Mouse (Mus musculus): Measurements from ENCODE around the gene Fmod. TPM values are rescaled to one million over a fixed set of nuclear protein-coding genes. Genes with fewer than 3 reads are reported as not detected.

Fmod gene
- total RNA-seq, 1 experiment from 2014 or later = not detected

DNA sequence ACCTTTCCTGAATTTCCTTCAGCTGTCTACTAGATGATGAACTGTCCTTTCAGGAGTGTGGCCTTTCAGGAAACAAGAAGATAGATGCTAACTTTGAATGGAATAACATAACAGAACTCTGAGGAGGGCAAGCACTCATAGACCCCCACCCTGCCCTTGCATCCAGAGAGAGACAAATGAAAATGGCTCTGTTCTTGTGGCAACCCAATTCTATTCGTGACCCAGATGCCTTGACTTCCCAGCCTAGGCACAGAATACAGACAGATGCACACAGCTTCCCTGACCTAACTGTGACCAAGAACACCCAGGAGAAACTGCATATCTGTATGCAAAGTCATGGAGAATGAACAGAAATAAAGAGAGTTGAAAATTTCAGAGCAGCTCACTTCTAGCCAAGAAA lies 36.6 kb downstream of the Fmod start:
- no peak for ATAC-seq (replicated peaks; ENCODE audit: low read depth, poor library complexity, severe bottlenecking)

DNA sequence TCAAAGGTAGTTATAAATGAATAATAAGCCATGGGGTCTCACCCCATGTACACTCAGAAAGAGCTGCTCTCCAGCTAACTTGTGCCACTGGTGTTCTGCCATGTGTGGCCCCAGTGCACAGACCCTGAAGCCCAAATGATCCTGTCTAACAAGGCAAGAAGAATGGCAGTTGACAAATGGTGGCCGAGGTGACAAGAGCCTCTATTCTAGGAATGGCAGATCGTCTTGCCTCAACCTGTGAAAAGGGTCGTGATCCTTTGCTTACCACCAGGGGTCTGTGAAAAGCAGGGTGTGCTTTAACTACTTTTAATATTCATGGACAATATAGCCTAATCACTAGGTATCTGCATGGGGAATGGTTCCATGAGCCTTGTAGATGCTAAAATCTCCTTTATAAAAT lies 37.1 kb downstream of the Fmod start:
- ATAC-seq (replicated peaks; ENCODE audit: low read depth, poor library complexity, severe bottlenecking) = no peak

DNA sequence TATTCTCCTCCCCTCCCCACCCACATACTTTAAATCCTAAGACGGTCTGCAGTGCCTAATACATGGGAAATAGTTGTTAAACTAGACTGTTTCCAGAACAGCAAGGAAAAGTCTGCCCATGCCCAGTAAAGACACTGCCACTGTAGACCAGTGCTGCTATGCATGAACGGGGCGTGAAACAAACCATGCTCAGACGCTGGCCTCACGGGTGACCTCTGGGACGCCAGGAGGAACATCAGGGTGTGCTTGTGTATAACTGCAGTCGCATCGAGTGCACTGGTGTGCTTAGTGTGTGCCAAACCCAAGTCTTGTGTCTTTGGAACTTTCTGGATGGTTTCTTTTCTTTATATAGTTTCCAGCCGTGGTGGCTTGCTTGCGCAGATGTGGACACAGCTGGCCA lies 37.6 kb downstream of the Fmod start:
- no peak for ATAC-seq (replicated peaks; ENCODE audit: low read depth, poor library complexity, severe bottlenecking)

DNA sequence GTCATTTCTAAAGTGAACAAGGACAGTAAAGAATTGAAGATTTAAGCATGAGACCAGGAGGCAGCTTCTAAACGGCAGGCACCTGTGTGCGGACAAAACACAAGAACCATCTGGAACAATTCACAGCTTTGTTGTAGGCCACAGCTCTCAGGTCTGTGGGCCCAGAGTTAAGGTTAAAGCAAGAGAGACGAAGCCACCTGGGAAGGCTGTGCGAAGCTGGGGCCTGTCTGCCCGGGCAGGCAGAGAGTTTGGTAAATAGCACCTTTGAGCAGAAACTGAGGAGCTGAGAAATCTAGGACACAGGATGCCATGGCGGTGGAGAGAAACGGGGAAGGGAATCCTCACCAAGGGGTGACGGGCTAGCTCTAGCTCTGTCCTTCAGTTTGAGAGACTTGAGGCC lies 38.5 kb downstream of the Fmod start:
- no peak for ATAC-seq (replicated peaks; ENCODE audit: low read depth, poor library complexity, severe bottlenecking)

DNA sequence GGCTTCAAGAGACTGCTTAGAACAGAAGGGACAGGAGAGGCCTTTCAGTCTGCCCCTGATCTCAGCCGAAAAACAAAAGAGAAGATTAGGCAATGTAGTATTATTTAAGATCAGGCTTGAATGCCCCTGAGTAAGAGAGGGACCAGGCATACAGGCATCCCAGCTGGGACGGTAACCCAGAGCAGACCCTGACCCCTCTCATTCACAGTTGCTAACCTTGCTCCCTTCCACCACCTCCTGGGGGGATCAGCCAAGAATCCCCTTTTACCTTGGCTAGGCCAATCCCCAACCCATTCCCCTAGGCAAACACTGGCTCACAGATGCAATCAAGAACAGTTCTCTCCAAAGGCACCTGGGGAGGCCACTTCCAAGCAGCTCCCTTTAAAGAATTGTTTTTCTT lies 39.7 kb downstream of the Fmod start:
- ATAC-seq (replicated peaks; ENCODE audit: low read depth, poor library complexity, severe bottlenecking) = no peak

DNA sequence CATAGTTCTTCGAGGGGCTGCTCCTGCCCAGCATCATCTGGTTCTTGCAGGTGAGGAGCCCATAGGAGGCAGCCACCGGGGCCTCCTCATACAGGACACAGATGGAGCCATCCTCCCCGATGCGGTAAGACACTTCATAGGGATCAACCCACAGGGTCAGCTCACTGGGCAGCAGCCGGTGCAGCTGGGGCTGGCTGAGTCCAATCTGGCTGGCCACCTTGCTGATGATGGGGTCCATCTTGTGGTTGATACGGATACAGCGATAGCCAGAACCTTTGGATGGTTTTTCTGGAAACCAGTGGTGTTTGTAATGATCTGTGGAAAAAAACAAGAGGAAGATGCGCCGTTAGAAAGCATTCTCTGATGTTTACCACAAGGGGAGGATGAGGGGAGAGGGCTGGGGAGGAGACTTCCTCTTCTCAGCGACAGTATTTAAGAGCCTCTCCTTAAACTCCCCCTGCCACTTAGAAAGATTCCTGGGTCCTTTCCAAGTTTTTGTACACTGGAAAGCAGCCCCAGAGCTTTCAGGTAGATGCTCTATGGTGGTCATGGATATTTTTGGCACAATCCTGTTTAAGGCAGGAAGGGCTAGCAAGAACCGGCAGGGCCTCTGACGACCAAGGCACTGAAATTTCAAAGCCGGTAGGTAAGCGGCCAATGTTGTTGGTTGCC lies 40.5 kb downstream of the Fmod start:
- peak; percentile 23 for ATAC-seq (replicated peaks; ENCODE audit: low read depth, poor library complexity, severe bottlenecking)

DNA sequence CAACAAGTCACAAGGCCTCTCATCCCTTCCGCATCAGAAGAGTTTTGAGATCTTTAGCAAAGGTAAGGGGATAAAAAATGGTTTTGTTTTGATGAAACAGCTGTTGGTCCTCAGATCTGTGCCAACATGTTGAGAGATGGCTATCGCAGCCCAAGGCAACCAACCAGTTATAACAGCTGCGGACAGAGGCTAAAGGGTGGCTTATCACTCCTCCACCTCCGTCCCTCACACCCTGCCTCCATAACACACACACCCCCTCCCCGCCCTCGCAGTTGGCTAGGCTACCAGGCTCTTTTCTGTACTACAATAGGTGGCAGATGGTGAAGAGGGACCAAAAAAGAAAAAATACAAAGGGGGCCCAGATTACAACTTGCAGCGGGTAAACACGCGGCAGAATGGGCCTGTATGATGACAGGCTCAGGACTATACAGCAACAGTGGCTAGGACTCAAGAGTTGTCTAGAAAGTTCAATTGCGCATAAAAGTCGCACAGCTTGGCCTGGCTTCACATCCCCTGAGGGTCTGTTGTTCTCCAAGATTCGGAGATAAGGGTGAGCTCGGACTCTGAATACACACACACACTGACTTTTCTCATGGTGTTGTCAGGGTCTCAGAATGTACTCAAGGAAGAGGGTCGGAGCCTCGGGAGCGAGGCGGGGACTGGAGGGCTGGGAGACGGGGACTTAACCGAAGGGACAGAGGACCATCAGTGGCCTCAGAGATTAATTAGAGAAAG lies 41.2 kb downstream of the Fmod start:
- no peak for ATAC-seq (replicated peaks; ENCODE audit: low read depth, poor library complexity, severe bottlenecking)

DNA sequence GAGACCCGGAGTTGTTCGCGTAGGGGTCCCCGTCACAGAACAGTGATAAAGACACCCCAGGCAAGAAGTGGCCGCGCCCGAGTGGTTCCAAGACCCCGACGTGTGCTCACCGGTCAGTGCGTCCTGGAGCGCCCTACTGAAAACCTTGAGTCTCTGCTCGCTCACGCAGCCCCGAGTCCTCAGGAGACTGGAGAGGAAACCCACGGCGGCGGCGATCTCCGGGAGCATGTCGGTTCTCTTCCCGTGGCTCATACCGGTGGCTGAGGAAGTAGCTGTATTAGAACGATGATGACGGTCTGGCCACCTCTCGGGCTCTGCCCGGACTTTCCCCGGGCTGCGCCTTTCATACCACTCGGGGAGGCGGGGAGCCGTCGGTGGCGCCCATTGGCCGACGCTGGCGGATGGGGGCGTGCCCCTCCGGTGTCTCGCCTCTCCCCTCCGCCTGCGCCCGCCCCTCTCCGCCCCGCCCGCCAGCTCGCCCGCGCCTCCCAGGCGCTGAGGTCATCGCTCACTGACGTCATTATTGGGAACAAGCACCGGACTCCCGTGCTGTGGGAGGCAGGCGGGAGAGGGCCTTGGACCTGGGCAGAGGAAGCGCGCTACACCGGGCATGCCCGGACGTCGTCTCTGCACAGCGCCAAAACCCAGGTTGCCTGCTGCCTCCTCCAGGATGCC lies 41.9 kb downstream of the Fmod start, which contains the start of gene Btg2:
Btg2 (minus strand) TSS at position 319 of the 675 bp plus-strand sequence.
- peak; percentile 67 for ATAC-seq (replicated peaks; ENCODE audit: low read depth, poor library complexity, severe bottlenecking)

DNA sequence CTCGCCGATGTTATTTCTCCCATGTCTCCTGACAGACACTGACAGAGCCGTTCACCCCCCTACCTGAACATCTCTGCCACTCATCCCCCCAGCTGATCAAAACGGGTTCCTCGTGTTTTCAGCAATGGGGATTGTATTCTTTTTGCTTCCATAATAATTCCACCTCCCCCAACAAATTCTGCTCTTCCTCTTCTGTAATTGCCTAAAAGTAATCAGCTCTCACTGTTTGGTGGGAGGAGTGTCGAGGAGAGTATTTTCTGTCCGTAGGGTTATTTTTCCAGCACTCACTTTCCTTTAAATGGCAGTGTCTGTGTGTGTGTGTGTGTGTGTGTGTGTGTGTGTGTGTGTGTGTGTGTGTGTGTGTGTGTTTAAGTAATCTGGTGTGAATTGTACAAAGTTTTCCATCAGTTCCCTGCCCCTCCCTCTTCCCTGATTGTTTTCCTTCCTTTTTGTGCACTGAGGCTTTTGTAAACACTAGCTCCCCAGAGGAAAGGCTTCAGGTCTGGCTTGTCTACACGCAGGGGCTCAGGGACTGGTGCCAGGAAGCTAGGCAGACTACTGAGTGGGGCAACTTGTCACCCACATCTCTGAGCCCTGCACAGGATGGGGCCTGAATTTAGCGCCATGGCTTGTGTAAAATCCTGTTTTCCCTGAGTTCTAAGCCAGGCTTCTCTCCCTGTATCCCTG lies 42.6 kb downstream of the Fmod start:
- ATAC-seq (replicated peaks; ENCODE audit: low read depth, poor library complexity, severe bottlenecking) = no peak

DNA sequence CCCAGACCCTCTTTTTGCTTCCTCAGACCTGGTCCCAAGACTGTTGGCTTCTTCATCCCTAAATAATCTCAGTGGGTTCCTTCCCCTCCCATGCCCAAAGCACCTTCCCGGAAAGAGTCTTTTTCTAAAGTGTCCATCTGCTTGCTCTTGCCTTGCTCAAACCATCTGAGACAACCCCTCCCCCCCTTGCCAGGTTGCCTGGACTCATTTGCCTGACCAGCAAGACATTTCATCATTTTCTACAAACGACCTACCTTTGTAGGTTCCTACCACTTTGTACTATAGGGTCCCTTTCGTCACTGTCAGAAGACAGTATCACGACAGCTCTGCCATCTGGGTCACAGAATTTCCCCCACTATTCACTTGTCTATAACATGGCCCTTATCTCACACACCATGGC lies 43.4 kb downstream of the Fmod start:
- ATAC-seq (replicated peaks; ENCODE audit: low read depth, poor library complexity, severe bottlenecking) = no peak

DNA sequence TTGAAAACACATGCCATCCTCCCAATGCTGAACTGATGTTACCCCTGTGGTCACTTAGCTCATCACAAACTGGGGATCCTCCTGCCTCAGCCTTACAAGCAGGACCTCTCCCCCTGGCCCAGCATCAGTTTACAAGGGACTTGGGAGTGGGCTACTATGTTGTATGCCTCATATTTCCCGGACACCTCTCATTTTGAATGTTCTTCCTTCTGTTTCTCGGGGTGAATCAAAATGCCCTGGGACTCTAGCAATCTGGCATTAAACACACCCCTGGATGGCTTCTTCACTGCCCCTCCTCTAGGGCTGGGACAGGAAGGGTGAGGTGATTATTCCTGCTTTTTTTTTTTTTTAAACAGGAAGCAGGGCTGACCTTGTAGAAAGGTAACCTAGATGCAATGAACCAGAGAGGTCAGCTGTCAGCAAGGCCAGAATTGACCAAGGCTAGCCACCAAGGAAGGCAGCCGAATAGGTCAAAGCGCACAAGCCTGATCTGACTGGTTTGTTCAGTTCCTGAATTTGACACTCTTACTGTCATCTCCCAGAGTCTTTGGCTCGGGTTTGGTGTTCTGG lies 43.9 kb downstream of the Fmod start:
- no peak for ATAC-seq (replicated peaks; ENCODE audit: low read depth, poor library complexity, severe bottlenecking)

DNA sequence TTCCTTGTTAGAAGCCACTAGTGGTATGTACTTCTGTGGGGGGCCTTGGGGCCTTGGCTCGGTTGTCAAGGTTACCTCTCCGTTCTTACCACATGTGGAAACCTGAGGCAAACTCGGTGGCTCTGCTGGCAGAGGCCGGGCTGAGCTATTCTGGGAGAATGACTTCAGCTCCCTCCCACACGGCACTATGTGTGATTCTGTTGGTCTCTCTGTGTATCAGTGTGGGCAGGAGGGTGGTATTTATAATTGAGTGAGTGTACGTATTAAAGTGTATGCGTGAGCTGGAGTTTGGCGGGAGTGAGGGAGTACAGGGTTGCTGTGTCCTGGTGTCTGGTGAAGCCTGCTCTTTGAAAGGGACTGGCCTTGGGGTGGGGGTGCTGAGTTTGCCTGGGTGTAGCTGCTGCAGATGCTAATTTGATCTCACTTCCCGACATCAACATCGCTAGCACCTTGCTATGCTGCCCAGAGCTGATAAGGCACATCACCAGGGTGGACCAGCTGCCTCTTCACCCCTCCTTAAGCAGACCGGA lies 46.0 kb downstream of the Fmod start:
- peak; percentile 19 for ATAC-seq (replicated peaks; ENCODE audit: low read depth, poor library complexity, severe bottlenecking)

DNA sequence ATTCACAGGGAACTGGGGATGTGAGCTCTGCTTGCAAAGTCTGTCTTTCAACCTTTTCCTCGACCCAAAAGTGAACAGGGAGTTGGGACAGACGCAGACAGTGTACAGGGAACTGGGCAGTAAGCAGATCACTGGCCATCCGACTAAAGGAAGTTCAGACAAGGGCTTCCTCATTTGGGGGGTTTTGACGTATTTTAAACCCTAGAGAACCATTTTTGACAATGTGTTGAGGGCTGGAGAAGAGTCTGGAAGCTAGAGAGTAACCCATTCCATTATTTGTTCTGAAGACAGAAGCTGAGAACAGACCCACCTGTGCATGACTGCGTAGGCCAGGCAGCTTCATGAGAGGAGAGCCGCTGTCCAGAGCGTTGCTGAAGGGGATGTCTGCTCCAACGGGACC lies 46.6 kb downstream of the Fmod start:
- ATAC-seq (replicated peaks; ENCODE audit: low read depth, poor library complexity, severe bottlenecking) = no peak

DNA sequence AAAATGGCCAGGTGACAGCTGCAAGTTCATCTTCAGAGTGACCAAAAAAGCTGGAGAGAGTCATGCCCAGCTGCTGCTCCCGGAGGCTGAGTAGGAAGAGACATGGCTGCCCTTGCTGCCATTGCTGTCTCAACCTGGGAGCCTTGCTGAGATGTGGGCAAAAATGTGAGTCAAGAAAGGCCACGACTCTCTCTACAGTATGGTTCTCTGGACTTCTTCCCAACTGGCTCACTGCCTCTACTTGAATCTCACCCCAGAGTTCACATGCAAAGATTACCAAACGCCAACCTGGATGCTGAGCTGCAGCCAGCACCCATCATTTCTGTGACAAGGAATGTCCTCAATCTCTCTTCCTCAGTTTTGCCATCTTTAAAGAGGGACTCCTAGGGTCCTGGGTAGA lies 47.1 kb downstream of the Fmod start:
- no peak for ATAC-seq (replicated peaks; ENCODE audit: low read depth, poor library complexity, severe bottlenecking)

DNA sequence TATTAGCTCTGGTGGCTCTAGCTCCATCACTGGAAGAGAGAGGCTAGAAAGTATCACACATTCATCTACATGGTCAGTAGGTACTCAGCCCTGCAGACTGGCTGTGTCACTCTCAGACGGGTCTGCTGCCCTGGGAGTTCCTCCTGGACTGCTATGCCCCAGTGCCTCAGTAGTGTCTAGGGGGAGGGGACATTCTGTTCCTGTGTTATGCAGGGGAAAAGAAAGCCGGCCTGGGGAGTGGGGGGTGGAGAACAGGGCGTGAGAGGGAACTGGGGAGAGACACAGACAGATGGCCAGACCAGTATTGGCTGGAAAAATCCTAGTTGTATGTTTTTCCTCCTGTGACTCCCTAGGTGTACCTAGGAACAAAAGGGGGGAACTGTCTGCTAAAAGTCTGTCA lies 49.0 kb downstream of the Fmod start:
- no peak for ATAC-seq (replicated peaks; ENCODE audit: low read depth, poor library complexity, severe bottlenecking)

DNA sequence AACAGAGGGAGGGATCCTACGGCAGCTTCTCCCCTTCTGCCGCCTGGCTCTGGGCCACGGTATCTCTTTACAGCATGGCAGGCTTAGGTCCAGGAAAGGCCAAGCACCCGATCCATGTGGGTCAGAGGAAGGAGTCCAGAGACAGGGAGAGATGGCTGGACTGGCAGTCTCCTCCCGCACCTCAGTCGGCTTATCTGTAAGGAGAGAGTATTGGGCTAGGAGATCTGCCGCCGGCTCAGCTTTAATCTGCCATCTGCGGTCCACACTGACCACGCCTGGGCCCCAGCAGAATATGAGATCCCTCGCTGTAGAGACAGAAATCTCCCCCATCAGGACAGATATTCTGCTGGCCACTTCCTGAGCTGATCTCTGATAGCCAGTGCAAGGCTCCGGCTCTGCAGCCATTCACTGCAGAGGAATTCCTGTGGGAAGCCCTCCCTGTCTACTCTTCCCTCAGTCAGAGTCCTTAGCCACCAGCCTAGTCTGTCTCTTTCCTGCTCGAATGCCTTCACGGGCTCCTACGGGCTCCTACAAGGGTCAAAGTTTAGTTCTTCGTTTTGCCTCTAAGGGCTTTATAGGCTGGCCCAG lies 49.9 kb downstream of the Fmod start:
- no peak for ATAC-seq (replicated peaks; ENCODE audit: low read depth, poor library complexity, severe bottlenecking)

DNA sequence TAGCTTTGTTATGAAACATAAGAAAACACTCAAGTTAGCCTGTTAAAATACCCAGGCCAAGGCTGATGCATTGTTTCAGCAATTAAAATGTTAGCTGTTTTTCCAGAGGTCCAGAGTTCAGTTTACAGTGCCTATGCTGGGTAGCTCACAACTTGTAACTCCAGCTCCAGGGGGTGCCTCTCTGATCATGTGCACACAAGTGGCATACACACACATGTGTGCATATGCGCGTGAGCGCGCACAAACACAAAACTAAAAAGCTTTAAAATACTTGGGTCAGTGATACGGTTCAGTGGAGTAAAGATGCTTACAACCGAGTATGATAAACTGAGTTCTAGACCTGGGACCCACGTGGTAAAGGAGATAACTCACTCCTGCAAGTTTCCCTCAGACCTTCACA lies 52.0 kb downstream of the Fmod start:
- no peak for ATAC-seq (replicated peaks; ENCODE audit: low read depth, poor library complexity, severe bottlenecking)

DNA sequence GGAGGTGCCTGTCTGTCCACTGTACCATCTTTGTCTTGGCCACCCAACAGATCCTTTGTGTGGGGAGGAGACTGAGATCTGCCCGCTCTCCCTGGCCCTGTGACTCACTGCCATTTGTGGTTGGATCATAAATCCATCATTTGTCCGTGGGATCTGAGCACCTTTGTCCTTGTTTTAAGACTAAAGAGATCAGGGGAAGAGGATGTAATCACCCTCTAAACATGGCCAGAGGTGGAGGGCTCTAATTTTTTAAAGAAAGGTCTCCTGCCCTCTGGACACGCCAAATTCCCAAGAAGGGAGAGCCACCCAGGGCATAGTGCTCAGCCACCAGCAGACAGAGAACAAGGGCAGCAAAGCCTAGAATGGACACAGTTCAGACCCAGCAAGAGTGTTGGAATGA lies 54.8 kb downstream of the Fmod start:
- ATAC-seq (replicated peaks; ENCODE audit: low read depth, poor library complexity, severe bottlenecking) = no peak

DNA sequence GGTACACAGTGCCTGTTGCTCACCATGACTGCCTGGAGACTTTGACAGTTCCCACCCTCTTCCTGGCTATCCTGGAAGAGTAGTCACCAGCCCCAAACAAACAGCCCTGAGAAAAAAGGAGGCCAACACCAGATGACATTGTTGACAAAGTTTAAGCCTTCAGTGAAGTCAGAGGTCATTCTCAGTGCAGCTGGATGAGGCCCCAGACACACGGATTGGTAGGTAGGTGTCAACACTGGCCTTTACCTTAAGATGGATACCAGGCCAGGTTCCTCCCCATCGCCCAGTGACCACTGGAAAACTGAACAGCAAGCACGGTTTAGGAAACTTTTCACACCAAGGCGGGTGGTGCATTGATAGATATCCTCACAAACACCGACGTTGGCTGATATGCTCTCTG lies 55.3 kb downstream of the Fmod start:
- no peak for ATAC-seq (replicated peaks; ENCODE audit: low read depth, poor library complexity, severe bottlenecking)
